Mouse (Mus musculus) spleen, postnatal 4 days (tissue): ENCODE measurements at regions not wholly inside any gene's neighbourhood (a gene's known extent, or its start where the extent isn't known, plus 50 kb on each side); places are given as distances from the start of the nearest gene placed in this dataset.
"Not testable (repeated sequence)": the region's sequence is repeated elsewhere in the genome, so short reads cannot be mapped to it uniquely, and the experiment has no call there.

ENCODE experiments used
- DNase-seq, 2 experiments: peaks; one replicate each; pipeline ENCODE4 v3.0.0; 2022; ENCODE audit warnings: low spot score in 2 of 2

DNA sequence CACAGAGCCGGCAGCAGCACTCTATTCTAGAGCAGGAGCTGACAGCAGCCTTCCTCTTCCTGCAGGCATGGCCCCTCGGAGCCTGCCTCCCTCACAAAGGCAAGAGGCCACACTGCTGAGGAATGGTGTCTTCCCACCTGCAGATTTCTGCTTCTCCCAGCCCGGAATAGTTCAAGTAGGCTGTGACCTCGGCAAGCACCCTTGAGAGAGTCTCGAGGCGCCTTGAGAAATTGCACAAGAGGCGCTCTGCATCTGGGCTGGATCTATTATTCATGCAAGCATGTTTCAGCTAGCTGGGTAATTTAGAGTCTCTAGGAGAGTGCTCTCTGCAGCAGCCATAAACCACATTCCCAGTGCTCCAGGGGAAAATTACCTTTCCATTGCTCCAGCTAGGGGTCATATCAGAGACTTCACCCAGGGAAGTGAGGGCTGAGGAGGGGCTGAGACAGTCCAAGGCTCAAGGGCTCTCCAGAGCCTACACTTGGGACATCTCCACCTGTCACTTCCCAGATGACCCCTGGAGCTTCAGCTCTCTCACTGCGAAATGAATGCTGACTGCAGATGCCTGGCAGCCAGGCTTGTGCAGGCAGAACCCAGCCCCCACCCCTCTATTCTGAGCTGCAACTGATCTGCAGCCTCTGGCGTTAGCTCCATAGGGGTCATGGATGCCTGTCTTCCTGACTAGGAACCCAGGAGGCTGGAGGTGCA is 247.9 kb upstream of the Myt1l start:
- no peak for DNase-seq

DNA sequence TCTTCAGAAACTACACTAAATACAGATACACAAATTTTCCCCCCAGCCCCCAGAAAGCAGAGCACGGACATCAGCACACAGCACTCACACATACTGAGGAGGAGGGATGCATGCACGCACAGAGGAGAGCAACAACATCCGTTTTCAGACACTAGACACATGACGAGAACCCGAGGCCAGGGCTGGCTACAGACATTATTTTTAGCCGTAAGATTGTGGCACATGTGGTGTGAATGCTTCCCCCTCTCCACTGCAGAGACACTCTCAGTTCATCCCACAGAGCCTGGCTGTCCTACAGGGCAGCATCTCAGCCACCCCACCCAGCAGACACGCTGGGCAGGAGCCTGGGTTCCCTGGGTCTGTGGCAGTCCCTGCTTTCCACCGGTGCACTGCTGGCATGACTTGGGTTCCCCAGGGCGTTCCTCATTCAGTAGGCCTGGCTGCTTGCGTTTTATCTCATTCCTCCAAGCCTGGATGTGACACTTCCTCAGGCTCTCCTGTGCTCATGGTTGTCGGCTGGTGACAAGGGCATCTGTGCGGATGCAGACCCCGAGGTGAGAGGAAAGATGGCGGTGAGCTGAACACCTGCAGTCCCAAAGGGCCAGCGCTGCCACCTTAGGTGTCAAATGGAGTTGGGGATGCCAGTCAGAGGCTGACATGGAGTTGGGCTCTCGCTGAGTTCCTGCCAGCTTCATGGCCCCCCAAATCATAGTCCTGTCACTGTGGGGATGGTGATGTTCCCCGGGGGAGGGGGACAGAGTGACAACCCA is 247.1 kb upstream of the Myt1l start:
- no peak for DNase-seq

GRCm38 (mm10) chr12:29288801-29289200 is 239.4 kb upstream of the Myt1l start:
- DNase-seq = no peak

GRCm38 (mm10) chr12:29290591-29291351 is 237.4 kb upstream of the Myt1l start:
- peak; percentile 77 to 84 for DNase-seq

DNA sequence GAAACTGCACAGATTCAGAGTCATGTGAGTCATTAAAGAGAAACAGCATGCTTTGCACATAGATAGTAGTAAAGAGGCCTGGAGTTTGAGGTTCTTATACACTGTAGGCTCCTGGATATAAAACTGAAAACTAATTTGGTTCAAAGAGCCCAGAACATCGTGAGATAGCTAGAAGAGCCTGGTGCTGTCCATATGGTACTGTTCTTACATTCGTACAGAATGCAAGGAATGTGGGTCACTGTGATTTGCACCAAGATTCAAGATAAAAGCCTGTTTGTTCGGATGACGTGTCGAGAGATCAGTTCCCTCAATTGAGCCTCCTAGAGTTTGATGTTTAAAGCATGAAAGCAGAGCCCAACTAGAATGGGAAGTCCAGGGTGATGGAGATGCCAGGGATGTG is 230.2 kb upstream of the Myt1l start:
- DNase-seq = no peak

DNA sequence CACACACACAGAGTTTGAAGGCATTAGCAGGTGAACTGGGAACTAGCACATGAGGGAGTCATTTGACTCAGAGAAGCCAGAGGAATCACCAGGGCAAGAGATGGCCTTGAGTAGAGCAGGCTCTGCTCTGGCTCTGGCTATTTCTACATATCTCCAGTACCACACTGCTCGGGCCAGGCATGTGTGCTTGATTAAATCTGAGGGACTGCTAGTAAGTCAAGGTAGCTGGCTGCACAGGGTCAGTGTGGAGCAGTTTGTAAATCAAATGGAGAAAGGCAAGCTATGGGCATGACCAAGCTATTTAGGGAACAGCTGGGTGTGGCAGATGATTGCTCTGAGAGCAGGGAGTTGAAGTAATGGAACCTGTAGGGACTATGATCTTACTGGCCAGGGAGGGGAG is 212.5 kb upstream of the Myt1l start:
- no peak for DNase-seq

- DNase-seq = no peak
Observed at GRCm38 (mm10) chr12:29321468-29321867, 206.7 kb upstream of the Myt1l start.

DNA sequence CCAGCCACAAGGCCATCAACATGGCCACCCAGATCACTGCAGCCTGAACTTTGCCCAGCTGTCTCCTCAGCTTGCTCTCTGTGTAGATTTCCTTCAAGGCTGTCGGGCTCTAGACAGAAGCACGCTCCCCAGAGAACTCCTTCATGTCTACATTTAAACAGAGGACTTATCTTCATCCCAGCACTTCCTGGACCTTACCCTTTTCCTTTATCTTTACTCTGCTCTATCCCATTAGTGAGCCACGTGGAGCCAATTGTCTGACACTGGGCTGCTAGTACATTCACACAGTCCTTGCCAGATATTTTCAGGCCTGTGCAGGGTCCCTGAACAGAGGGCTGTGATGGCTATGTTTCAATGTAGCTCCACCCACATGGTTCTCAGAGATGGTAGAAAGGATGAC is 204.7 kb upstream of the Myt1l start:
- DNase-seq = no peak

DNA sequence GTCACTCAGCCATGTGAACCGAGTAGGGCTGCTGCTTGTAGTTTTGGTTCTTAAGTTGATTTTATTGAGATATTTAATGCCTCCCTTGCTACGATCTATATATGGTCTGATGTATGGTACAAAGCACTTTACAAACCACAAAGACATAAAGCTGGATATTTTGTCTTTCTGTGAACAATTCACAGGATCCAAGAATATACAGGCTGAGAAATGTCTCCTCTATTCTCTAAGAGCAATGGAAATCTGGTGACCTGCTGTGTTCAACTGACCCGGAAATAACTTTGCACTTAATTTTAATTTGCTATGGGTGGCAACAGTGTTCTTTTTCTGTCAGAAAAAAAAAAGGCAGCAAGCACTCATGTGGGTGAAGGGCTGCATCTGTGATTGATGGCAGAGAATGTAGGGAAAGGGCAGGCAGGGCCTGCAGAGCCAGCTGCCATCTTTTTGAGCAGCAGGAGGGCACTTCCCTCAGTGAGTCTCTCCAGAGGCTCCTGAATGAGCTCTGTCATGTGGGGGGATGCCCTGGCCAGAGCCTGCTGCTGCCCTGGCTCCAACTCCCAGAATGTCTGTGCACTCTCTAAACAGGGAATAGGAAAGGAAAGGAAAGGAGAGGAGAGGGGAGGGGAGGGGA is 192.2 kb upstream of the Myt1l start:
- DNase-seq = no peak

DNA sequence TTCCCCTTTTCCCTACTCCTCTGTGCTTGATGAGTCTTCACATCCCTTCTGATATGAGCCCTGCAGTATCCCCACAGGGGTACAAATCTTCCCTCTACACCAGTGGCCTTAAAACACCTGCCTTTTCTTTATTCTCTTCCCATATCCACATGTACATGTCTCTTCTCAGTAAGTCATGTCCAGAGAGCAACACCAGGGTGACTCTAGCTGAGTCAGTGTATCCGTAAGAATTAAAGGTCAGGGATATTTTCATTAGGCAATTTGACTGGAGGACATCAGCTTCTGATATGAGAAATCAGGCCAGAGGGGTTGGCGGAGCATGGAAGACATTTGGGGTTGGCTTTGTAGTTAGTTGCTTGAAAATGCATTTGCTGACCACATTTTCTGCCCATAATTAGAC is 190.8 kb upstream of the Myt1l start:
- DNase-seq = no peak

DNA sequence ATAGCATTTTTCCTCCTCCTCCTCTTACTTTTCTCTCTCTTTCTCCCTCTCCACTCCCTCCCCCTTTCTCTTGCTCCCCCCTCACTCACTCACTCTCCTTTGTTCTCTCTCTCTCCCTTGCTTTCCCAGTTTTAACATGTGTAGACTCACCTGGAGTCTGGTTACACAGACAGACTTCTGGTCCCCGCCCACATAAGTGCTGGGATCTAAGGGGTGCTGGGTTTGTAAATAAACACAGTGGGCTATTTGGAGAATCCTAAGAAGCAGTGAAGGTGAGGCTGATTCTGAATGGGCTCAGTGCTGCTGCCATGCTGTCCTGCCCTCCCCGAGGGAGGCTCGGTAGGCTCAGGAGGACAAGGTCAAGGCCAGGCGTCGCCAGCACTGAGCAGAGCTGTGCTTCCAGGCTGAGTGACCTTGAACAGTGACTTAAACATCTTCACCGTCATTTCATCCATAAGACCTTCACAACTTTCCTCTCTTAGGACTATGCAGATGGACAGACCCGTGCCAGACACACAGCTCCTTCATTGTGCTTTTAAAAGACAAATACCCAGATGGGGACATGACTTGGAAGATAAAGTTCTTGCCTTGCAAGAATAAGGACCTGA is 186.7 kb upstream of the Myt1l start:
- DNase-seq = no peak

DNA sequence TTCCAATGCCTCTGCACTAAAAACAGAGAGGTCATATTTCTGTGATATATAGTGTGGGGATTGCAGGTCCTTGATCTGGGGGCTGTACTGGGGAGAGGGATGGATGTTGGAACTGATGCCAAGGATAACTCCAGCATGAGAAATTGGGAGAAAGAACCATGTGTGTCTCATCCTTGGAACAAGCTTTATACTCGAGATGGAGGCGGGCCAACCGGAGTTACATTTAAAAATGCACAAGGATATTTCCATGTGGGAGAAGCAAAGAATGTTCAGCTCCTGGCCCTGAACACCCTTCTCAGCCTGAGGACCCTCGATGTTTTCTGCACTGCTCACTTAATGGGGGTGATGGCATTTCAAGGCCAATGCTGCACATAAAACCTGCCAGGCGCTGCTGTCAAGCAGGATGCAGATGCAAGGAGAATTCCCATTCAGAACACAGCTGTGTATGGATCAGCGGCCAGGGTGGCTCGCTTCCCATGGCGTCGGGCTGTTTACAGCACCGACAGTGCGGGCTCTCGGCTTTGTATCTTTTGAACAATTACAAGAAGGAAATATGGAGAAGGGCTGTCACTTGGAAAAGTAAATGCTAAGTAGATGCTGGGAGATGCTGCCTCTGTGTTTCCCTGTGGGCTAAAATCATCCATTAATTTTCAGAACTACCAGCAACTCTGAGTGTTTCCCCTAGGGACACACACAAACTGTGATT is 184.9 kb upstream of the Myt1l start:
- no peak for DNase-seq

DNA sequence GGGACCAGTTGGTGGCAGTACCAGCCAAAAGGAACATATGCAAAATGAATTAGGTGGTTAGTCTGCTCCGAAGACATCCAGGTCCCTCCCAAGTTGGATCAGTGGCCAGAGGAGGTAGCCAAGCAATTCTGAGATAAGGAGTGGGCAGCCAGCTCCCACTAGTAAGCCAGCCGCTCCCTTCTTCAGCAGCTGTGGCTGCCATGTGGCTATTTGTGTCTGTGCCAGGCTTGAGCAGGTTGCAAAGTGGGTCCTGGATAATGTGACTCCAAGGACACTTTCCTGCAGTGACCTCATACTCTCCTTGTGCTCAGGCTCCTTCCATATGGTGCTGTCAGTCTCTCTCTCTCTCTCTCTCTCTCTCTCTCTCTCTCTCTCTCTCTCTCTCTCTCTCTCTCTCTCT is 179.5 kb upstream of the Myt1l start:
- no peak for DNase-seq

DNA sequence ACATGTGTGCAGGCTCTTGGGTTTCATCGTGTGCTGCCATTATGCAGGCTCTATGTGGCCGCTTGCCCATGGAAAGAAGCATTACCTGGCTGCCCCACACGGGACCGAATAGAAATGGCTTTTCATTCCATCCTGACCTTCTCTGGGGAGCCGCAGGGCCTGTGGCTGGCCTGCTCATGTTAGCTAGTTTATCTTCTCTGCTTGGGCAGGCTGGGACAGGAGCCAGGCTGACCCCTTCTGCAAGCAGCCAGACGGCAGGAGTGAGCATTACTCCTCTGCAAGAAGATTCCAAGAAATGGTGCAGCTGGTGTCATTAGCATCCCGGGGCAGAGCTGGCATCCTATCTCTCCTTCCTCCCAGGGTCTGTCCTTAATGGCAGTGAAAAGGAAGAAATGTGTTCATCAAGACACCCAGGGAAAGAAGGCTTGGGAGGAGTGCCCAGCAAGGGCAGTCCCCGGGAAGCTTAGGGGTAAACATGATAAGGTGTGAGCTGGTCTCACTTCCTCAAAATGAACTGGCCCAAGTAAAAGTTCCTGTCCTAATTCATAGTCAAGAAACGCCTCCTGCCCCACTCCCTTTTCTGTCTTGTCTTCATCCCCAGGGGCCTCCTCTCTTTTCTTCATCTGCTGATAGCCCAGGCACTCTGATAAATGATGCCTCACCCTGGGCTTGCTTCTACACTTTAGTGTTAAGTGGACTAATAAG is 178.9 kb upstream of the Myt1l start:
- no peak for DNase-seq

DNA sequence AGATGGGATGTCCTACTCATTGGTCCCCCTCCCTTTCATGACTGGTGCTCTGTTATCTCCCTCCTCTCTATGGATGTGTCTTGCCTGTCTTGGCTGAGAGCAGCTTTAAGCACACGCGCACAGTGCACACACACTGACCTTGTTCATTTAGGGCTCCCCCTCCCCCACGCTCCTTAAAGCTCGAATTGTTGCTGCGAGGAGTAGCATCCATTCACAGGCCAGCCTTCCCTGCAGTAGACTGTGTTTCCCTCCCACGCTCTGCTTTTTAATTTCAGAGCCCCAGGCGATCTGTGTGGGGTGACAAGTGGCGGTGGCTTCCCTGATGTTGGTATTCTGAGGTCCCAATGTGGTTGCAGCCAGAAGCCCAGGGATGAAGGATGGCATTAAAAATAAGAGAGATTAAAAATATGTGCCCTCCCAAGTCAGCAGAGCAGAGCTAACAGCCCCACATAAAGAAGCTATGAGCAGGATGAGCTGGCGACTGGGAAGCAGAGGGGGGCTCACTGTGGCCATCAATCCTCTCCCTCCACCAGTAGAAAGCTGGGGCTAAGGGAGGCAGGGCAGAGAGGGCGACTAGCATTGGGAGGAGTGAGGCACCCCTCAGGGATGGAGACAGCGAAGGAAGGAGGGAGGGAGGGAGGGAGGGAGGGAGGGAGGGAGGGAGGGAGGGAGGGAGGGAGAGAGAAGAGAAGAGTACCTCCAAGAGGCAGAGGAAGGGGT is 174.2 kb upstream of the Myt1l start:
- DNase-seq = no peak

- no peak for DNase-seq
Observed at GRCm38 (mm10) chr12:29354816-29355215, 173.4 kb upstream of the Myt1l start.

- DNase-seq = no peak
Observed at GRCm38 (mm10) chr12:29356681-29357397, 171.3 kb upstream of the Myt1l start.

GRCm38 (mm10) chr12:29361236-29361635 is 166.9 kb upstream of the Myt1l start:
- DNase-seq = no peak

DNA sequence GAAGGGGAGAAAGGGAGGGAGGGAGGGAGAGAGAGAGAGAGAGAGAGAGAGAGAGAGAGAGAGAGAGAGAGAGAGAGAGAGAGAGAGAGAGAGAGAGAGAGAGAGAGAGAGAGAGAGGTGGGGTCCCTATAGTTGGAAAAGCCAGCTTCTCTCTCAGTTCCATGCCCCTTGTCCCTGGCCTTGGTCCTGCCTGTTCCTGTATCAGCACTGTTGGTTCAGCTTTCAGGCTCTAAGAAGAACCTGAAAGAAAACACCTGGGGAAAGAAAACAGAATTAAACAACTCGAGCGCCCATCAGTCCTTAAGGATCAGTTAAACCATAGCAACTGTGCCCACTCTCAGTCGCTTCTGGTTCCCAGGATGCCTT is 160.5 kb upstream of the Myt1l start:
- DNase-seq = not testable (repeated sequence)
